Mouse (Mus musculus) cortical plate, adult 2 months (tissue): ENCODE results near the gene Hist2h2aa1. TPM values are rescaled to one million over a fixed set of nuclear protein-coding genes. Genes with fewer than 3 reads are reported as not detected.
"Not testable (repeated sequence)": the region's sequence is repeated elsewhere in the genome, so short reads cannot be mapped to it uniquely, and the experiment has no call there.

Experiments
- H3K27ac ChIP-seq: fragments of 200-500 bp; 2 replicates; pipeline ENCODE4 v1.5.1; 2012; ENCODE audit warnings: low read length, control low read depth, inconsistent platforms; ENCODE audit not compliant: insufficient read depth
- H3K4me1 ChIP-seq: fragments of 200-500 bp; 2 replicates; pipeline ENCODE4 v1.6.1; 2011; ENCODE audit warnings: low read length; ENCODE audit not compliant: control insufficient read depth, insufficient read depth
- H3K4me3 ChIP-seq: fragments of 200-500 bp; 2 replicates; pipeline ENCODE4 v1.5.1; 2011; ENCODE audit warnings: mild to moderate bottlenecking, low read length, control low read depth; ENCODE audit not compliant: insufficient read depth
- CTCF ChIP-seq: fragments of 200-500 bp; IDR thresholded peaks from 2 replicates; pipeline ENCODE4 v1.5.1; 2011; ENCODE audit warnings: mild to moderate bottlenecking, control low read depth, low read length; ENCODE audit not compliant: insufficient read depth; ENCODE audit errors: extremely low read depth
- POLR2A ChIP-seq: fragments of 200-500 bp; IDR thresholded peaks from 2 replicates; pipeline ENCODE4 v1.6.1; 2011; ENCODE audit warnings: mild to moderate bottlenecking, low read length, control low read depth; ENCODE audit not compliant: insufficient read depth; ENCODE audit errors: extremely low read depth
- polyA plus RNA-seq: library from polyadenylated mRNA; depleted of rRNA; stranded (reverse); fragments of >200 nt; gene quantifications from 2 replicates; pipeline ENCODE4 v1.2.3, GENCODE M21; 2012

Hist2h2aa1 gene
- polyA plus RNA-seq, 1 experiment = 156 TPM

DNA sequence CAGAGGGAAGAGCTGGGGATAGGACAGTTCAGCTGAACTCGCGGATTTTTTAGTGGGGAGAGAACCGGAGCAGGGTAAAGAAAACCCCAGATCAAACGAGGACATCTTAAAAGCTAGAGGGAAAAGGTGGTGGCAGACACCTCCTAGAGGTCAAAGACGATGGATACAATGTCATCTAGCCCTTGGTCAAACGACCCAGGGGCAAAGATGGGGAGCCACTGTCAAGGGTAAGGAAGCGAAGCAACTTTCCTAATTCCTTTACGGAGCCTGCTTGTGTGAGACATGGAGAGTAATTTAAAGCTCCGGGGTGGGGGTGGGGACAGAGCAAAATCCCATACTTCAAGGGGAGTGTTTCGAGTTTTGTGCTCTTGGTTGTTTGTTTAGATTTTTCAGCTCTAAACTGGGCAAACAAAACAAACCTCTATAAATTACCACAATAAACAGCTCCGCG, 26.1 kb upstream of the Hist2h2aa1 start:
- peak overlapping the region; percentile 69 for H3K4me3 ChIP-seq
- TF ChIP-seq CTCF = no peak
- no peak for TF ChIP-seq POLR2A
- peaks cover 3% of the 10 kb centered on the region; the same call in 1 of the 2 replicates for H3K4me1 ChIP-seq
- peak overlapping the region; percentile 51 for H3K27ac ChIP-seq

DNA sequence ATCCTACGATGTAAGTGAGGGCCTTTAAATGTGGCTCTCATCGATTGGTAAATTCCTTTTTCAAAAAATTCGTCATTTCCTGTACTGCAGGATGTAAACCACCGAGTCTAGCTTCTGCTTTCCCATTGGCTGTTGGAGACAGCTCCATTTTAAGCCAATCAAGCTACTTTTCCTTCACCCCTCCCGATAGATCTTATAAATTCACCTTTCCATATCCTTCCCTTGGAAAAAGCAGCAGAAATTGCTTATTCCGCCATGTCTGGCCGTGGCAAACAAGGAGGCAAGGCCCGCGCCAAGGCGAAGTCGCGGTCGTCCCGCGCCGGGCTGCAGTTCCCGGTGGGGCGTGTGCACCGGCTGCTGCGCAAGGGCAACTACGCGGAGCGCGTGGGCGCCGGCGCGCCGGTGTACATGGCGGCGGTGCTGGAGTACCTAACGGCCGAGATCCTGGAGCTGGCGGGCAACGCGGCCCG, 25.6 kb upstream of the Hist2h2aa1 start, which contains the start of the genes Bola1 and Hist2h2ab:
Gene Bola1, minus strand, starts transcription at position 49 of the 470 bp plus-strand sequence.
Gene Hist2h2ab, plus strand, starts transcription at position 205 of the 470 bp plus-strand sequence.
- H3K27ac ChIP-seq = peak within 1 kb of the TSS; percentile 94
- peak within 1 kb of the TSS; percentile 69 for H3K4me3 ChIP-seq
- TF ChIP-seq POLR2A = peak; percentile 78
- no peak for TF ChIP-seq CTCF
- H3K4me1 ChIP-seq = peaks cover 3% of the 10 kb centered on the region; the same call in 1 of the 2 replicates

DNA sequence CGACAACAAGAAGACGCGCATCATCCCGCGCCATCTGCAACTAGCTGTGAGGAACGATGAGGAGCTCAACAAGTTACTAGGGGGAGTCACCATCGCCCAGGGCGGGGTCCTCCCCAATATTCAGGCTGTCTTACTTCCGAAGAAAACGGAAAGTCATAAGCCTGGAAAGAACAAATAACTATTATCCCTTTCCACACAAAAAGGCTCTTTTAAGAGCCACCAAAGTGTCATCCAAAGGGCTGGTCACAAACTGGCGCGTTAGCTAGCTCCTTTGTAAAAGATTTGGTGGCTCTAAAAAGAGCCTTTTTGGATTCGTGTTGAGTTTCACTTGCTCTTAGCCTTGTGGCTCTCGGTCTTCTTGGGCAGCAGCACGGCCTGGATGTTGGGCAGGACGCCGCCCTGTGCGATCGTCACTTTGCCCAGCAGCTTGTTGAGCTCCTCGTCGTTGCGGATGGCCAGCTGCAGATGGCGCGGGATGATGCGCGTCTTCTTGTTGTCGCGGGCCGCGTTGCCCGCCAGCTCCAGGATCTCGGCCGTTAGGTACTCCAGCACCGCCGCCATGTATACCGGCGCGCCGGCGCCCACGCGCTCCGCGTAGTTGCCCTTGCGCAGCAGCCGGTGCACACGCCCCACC, 25.0 kb upstream of the Hist2h2aa1 start:
- Histone ChIP-seq H3K4me3 (peak overlapping the region; percentile 69), H3K27ac (peak overlapping the region; percentile 94)
- not testable (repeated sequence) for H3K4me1 ChIP-seq

DNA sequence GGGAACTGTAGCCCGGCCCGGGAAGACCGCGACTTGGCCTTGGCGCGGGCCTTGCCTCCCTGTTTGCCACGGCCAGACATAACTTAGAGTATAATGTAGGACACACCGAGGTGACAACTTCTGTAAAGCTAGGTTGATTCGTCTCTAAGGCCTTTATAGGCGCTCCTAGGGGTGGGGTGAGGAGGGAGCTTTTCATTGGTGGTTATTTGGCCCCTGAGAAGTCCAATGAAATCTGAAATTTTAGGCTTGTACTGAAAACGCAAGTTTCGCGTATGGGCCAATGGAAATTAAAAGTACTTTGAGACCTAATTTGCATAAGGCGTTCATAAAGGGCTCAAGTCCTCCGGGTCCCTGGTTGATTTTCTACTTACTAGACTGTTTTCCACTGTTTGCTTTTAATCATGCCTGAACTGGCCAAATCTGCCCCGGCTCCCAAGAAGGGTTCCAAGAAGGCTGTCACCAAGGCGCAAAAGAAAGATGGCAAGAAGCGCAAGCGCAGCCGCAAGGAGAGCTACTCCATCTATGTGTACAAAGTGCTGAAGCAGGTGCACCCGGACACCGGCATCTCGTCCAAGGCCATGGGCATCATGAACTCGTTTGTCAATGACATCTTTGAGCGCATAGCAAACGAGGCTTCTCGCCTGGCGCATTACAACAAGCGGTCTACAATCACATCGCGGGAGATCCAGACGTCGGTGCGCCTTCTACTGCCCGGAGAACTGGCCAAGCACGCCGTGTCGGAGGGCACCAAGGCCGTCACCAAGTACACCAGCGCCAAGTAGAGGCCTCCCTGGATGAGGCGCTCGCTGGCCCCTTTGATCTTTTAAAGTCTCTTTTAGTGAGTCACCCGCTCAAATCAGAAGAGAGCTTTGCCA, 24.3 kb upstream of the Hist2h2aa1 start, which contains the start of the genes Hist2h2ac and Hist2h2be:
Gene Hist2h2ac, minus strand, starts transcription at position 116 of the 875 bp plus-strand sequence.
Gene Hist2h2be, plus strand, starts transcription at position 355 of the 875 bp plus-strand sequence.
- peaks cover 3% of the 10 kb centered on the region; the same call in 1 of the 2 replicates for H3K4me1 ChIP-seq
- H3K4me3 ChIP-seq = peak within 1 kb of the TSS; percentile 69
- TF ChIP-seq POLR2A = peak; percentile 92
- no peak for TF ChIP-seq CTCF
- H3K27ac ChIP-seq = peak within 1 kb of the TSS; percentile 94

DNA sequence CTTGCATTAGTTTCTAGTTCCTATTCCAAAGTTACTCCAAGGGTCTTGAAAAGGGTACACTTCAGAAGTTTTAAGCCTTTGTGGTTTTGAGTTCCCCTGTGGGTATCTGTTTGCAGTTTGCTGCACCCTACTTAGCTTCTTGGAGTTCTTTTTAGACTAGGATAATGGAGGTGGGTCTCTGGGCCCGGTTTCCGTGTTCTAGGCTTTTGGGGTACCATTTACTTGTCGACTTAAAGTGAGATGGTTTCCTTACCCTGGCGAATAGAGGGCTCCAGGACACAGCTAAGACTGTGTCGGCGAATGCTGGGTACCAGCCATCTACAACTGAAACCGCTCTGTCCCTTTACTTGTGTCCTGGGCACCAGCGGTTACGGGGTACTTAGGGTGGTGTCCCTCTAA, 23.7 kb upstream of the Hist2h2aa1 start:
- H3K4me1 ChIP-seq = peaks cover 3% of the 10 kb centered on the region; the same call in 1 of the 2 replicates
- TF ChIP-seq CTCF = no peak
- TF ChIP-seq POLR2A = no peak
- peak overlapping the region; percentile 69 for H3K4me3 ChIP-seq
- peak overlapping the region; percentile 85 for H3K27ac ChIP-seq

DNA sequence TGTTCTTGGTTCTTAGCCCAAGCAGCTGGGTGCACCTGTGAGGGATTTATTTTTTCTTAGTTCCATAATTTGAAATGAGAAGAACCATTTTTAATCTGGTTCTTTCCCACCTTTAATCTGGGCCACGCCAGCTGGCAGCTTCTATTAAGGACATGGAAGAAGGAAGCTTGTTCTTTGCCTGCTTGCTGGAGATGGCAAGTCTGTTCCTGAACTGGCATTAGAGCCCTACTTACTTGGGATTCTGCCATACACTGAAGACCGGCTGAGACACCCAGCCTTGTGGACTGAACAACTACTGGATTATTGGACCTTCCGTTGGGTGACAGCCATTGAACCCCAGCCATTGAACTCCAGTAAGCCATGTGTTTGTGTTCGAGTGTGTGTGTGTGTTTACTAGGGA, 22.5 kb upstream of the Hist2h2aa1 start:
- no peak overlapping the region for H3K27ac ChIP-seq
- H3K4me1 ChIP-seq = peaks cover 3% of the 10 kb centered on the region; the same call in 1 of the 2 replicates
- TF ChIP-seq POLR2A (no peak), CTCF (no peak)
- H3K4me3 ChIP-seq = no peak overlapping the region

GRCm38 (mm10) chr3:96225421-96225820, 19.9 kb upstream of the Hist2h2aa1 start:
- no peak for TF ChIP-seq POLR2A
- no peak for TF ChIP-seq CTCF

GRCm38 (mm10) chr3:96226695-96227648, 18.3 kb upstream of the Hist2h2aa1 start:
- TF ChIP-seq POLR2A (no peak), CTCF (no peak)
- no peak overlapping the region for H3K4me3 ChIP-seq
- no peak overlapping the region for H3K27ac ChIP-seq
- peaks cover 2% of the 10 kb centered on the region; the same call in 1 of the 2 replicates for H3K4me1 ChIP-seq

More at GRCm38 (mm10) chr3:96225421-96225820, 19.9 kb upstream of the Hist2h2aa1 start:
- H3K4me1 ChIP-seq = peaks cover 3% of the 10 kb centered on the region; the same call in 1 of the 2 replicates
- H3K4me3 ChIP-seq = no peak overlapping the region
- H3K27ac ChIP-seq = no peak overlapping the region
